Comparison of ENCODE assay signal across 17 mouse cellular contexts in the genomic region with DNA sequence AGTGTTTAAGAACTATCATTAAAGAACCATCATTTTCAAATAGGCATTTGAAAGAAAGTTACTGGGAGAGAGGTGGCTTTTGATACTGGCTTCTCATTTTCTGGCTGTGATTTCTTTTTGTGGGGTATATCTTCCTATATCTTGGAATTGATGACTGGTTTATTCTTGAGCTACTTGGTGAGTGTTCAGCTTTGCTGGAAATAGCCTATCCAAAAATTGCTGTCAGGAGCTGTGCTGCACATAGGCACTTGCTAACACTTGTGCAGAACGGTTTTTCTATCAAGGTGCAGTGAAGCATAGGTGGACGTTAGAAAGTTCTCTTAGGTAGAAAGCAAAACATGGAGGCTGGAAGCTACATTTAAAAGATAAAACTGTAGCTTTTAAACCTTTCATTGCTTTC.
"Had no signal": no experiment of that assay in that cellular context is flagged by ENCODE, and none has a peak within 500 bp of the region (broad histone marks: within the 10 kb centered on the region; RNA-seq: fewer than 3 reads in every experiment).

No protein-coding gene starts in this region.

- ATAC-seq: liver, embryonic 12.5 days; liver, postnatal 0 days; lung, postnatal 0 days; midbrain, embryonic 13.5 days; midbrain, embryonic 15.5 days; midbrain, embryonic 16.5 days had no signal

- DNase-seq: left cerebral cortex, postnatal 4 days; liver; liver, embryonic 13.5 days; liver, postnatal 0 days; lung, adult 18-20 months; lung, adult 2 months; lung, embryonic 14.5 days; lung, postnatal 10 days; lung, postnatal 14 days; lung, postnatal 36 days; lung, postnatal 4 days; midbrain, embryonic 14.5 days had no signal
